ENCODE assay signal across 26 mouse cellular contexts in the genomic region with DNA sequence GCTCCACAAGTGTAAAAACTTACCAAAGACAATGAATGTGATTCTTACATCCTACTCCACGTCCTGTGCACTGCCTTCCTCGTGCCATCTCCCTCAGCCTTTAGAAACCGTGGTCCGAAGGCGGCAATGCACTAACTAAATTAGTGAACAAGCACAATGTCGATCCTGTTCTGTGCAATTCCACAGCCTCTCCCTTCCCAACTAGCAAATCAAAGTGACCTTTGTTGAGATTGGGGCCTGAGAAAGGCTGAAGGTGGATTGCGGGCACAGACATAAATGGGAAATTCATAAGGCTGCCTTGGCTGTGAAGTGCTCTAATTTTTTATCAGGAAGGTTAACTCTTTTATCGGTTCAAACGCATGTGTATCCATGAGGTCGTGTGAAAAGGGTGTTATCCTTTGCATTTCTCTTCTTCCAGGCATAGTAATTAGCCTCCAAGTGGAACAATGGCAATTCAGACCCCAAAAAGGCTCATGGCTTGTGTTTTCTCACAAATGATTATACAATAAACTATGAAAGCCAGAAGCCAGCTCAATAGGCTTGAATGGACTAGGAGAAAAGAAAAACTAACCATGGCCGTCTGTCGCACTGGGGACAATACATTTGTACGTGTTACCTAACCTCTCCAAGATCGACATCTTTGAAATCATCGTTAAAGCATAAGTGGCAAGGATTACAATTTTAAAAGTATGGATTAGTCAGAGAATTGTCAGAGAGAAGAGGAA.
DNase-seq lines count a peak whose midpoint lies in the region; ATAC-seq and TF ChIP-seq lines count a peak whose summit lies in the region.
"Had no signal": no experiment of that assay in that cellular context is flagged by ENCODE, and none has a peak within 500 bp of the region (broad histone marks: within the 10 kb centered on the region; RNA-seq: fewer than 3 reads in every experiment).

No protein-coding gene starts in this region.

- H3K4me1 ChIP-seq in embryonic facial prominence, embryonic 14.5 days (ENCODE audit: control insufficient read depth, insufficient read depth, low read length): no peaks in the 10 kb centered on the region
- H3K4me1 ChIP-seq in embryonic facial prominence, embryonic 10.5 days: peaks cover 9% of the 10 kb centered on the region
- H3K4me1 ChIP-seq in midbrain, embryonic 10.5 days: peaks cover 17% of the 10 kb centered on the region
- H3K4me1 ChIP-seq in midbrain, embryonic 15.5 days: no peaks in the 10 kb centered on the region
- H3K4me1 ChIP-seq in forebrain, postnatal 0 days (ENCODE audit: insufficient read depth): 0 out of 2 replicates have a peak, but pooled peaks cover 3% of the 10 kb centered on the region
- H3K4me1 ChIP-seq: heart, embryonic 15.5 days; limb, embryonic 15.5 days; lung, embryonic 15.5 days; megakaryocyte, embryonic 14.5 days; neural tube, embryonic 12.5 days had no signal

- H3K27ac ChIP-seq in embryonic facial prominence, embryonic 14.5 days (replicated peaks; ENCODE audit: low read depth, low read length): no peak overlapping the region
- no peak overlapping the region for H3K27ac ChIP-seq in embryonic facial prominence, embryonic 10.5 days (replicated peaks)
- 0 out of 2 replicates have a peak overlapping the region, but pooled peaks have one; percentile 57 for H3K27ac ChIP-seq in midbrain, embryonic 10.5 days (replicated peaks)
- no peak overlapping the region for H3K27ac ChIP-seq in midbrain, embryonic 15.5 days
- H3K27ac ChIP-seq in forebrain, postnatal 0 days (ENCODE audit: low read depth, low read length): no peak overlapping the region
- H3K27ac ChIP-seq: gastrocnemius, adult 2 months; heart, embryonic 15.5 days; kidney, postnatal 0 days; limb, embryonic 15.5 days; liver, embryonic 14.5 days; lung, embryonic 15.5 days had no signal

- intact Hi-C loops in gastrocnemius, postnatal 14 days (cut with DNase I; ENCODE audit: low total_unique reads): no loop called here

- no peaks in the 10 kb centered on the region for H3K9me3 ChIP-seq in embryonic facial prominence, embryonic 14.5 days (ENCODE audit: control insufficient read depth, low read length)
- H3K9me3 ChIP-seq in embryonic facial prominence, embryonic 10.5 days: no peaks in the 10 kb centered on the region
- H3K9me3 ChIP-seq in midbrain, embryonic 10.5 days (replicated peaks): no peaks in the 10 kb centered on the region
- H3K9me3 ChIP-seq in midbrain, embryonic 15.5 days: no peaks in the 10 kb centered on the region
- H3K9me3 ChIP-seq in forebrain, postnatal 0 days (ENCODE audit: low read length): no peaks in the 10 kb centered on the region
- H3K9me3 ChIP-seq: heart, embryonic 15.5 days; limb, embryonic 15.5 days; lung, embryonic 15.5 days; neural tube, embryonic 12.5 days had no signal

- peak; percentile 27 for DNase-seq in embryonic facial prominence, embryonic 14.5 days (ENCODE audit: low spot score)
- no peak for DNase-seq in embryonic facial prominence, embryonic 10.5 days (ENCODE audit: low spot score)
- no peak for DNase-seq in midbrain, embryonic 10.5 days (ENCODE audit: low spot score)
- DNase-seq in embryo, embryonic 11 days: peak; percentile 31
- peak; percentile 29 for DNase-seq in forebrain, postnatal 0 days
- no peak for DNase-seq in retina, embryonic 14.5 days (ENCODE audit: low spot score)
- no peak for DNase-seq in gastrocnemius, postnatal 14 days
- DNase-seq: cerebellum, adult 2 months; cerebellum, postnatal 25 days; gastrocnemius, adult 2 months; heart, postnatal 36 days; kidney, adult 18-20 months; left cerebral cortex, postnatal 4 days; lung, postnatal 36 days; retina, postnatal 1 day; right cerebral cortex, postnatal 25 days; spleen, adult 18-20 months had no signal

- no peak overlapping the region for H3K9ac ChIP-seq in embryonic facial prominence, embryonic 14.5 days (ENCODE audit: low read depth, low read length)
- no peak overlapping the region for H3K9ac ChIP-seq in midbrain, embryonic 15.5 days
- no peak overlapping the region for H3K9ac ChIP-seq in forebrain, postnatal 0 days
- H3K9ac ChIP-seq: heart, embryonic 15.5 days; limb, embryonic 15.5 days; liver, embryonic 14.5 days; lung, embryonic 15.5 days; neural tube, embryonic 12.5 days had no signal

- WGBS in embryonic facial prominence, embryonic 14.5 days: 72% methylated on average over 15 of the region's 15 CpGs
- WGBS in embryonic facial prominence, embryonic 10.5 days: 66% methylated on average over 15 of the region's 15 CpGs
- WGBS in midbrain, embryonic 10.5 days: 74% methylated on average over 15 of the region's 15 CpGs
- WGBS in midbrain, embryonic 15.5 days: 57% methylated on average over 15 of the region's 15 CpGs
- WGBS in forebrain, postnatal 0 days: 21% methylated on average over 15 of the region's 15 CpGs

- no peak overlapping the region for H3K4me3 ChIP-seq in embryonic facial prominence, embryonic 14.5 days (ENCODE audit: low read depth, low read length)
- no peak overlapping the region for H3K4me3 ChIP-seq in embryonic facial prominence, embryonic 10.5 days
- no peak overlapping the region for H3K4me3 ChIP-seq in midbrain, embryonic 10.5 days
- H3K4me3 ChIP-seq in midbrain, embryonic 15.5 days: no peak overlapping the region
- H3K4me3 ChIP-seq in forebrain, postnatal 0 days (ENCODE audit: low read depth, low read length): no peak overlapping the region
- H3K4me3 ChIP-seq: gastrocnemius, adult 2 months; heart, embryonic 15.5 days; limb, embryonic 15.5 days; lung, embryonic 15.5 days; megakaryocyte, embryonic 14.5 days; neural tube, embryonic 12.5 days had no signal

- H3K4me2 ChIP-seq in embryonic facial prominence, embryonic 14.5 days (ENCODE audit: low read depth, low read length): no peak overlapping the region
- H3K4me2 ChIP-seq in midbrain, embryonic 15.5 days: no peak overlapping the region
- no peak overlapping the region for H3K4me2 ChIP-seq in forebrain, postnatal 0 days (ENCODE audit: low read depth)
- H3K4me2 ChIP-seq: heart, embryonic 15.5 days; limb, embryonic 15.5 days; lung, embryonic 15.5 days; neural tube, embryonic 12.5 days had no signal

- no peaks in the 10 kb centered on the region for H3K27me3 ChIP-seq in embryonic facial prominence, embryonic 14.5 days (replicated peaks; ENCODE audit: control insufficient read depth, insufficient read depth, low read length)
- H3K27me3 ChIP-seq in embryonic facial prominence, embryonic 10.5 days (replicated peaks; ENCODE audit: low read depth, poor library complexity, severe bottlenecking): no peaks in the 10 kb centered on the region
- H3K27me3 ChIP-seq in midbrain, embryonic 10.5 days (ENCODE audit: low read depth, poor library complexity, severe bottlenecking): no peaks in the 10 kb centered on the region
- no peaks in the 10 kb centered on the region for H3K27me3 ChIP-seq in midbrain, embryonic 15.5 days (replicated peaks)
- no peaks in the 10 kb centered on the region for H3K27me3 ChIP-seq in forebrain, postnatal 0 days (ENCODE audit: insufficient read depth, low read length)
- H3K27me3 ChIP-seq: heart, embryonic 15.5 days; limb, embryonic 15.5 days; lung, embryonic 15.5 days; megakaryocyte, embryonic 14.5 days; neural tube, embryonic 12.5 days had no signal

- ATAC-seq in embryonic facial prominence, embryonic 14.5 days (ENCODE audit: low read depth): no peak
- no peak for ATAC-seq in midbrain, embryonic 15.5 days (replicated peaks)
- peak; percentile 25; the same call in 1 of the 2 replicates for ATAC-seq in forebrain, postnatal 0 days
- ATAC-seq: inflammation-experienced regulatory T-cells, adult 6 months had no signal

- no peaks in the 10 kb centered on the region for H3K36me3 ChIP-seq in embryonic facial prominence, embryonic 14.5 days (ENCODE audit: control insufficient read depth, insufficient read depth, low read length)
- peaks cover 4% of the 10 kb centered on the region; the same call in 1 of the 2 replicates for H3K36me3 ChIP-seq in embryonic facial prominence, embryonic 10.5 days (replicated peaks)
- H3K36me3 ChIP-seq in midbrain, embryonic 10.5 days: peaks cover 18% of the 10 kb centered on the region
- H3K36me3 ChIP-seq in midbrain, embryonic 15.5 days (replicated peaks): no peaks in the 10 kb centered on the region
- peaks cover 22% of the 10 kb centered on the region; the same call in 1 of the 2 replicates for H3K36me3 ChIP-seq in forebrain, postnatal 0 days (ENCODE audit: insufficient read depth)
- H3K36me3 ChIP-seq: heart, embryonic 15.5 days; limb, embryonic 15.5 days; lung, embryonic 15.5 days had no signal

- TF ChIP-seq CTCF in forebrain, postnatal 0 days (IDR thresholded peaks at IDR 0.05; ENCODE audit: low read depth): no peak

Comparison
In these comparisons a context has a peak if more than half of its experiments do, and no peak if none do; other contexts are left out.
1. DNase-seq: peak in embryonic facial prominence, embryonic 14.5 days (single experiment), embryo, embryonic 11 days (single experiment) and forebrain, postnatal 0 days (single experiment); none in embryonic facial prominence, embryonic 10.5 days (single experiment), midbrain, embryonic 10.5 days (single experiment), retina, embryonic 14.5 days (single experiment) and gastrocnemius, postnatal 14 days (single experiment).